Mouse (Mus musculus): ENCODE results near the gene Slc39a13.

DNA sequence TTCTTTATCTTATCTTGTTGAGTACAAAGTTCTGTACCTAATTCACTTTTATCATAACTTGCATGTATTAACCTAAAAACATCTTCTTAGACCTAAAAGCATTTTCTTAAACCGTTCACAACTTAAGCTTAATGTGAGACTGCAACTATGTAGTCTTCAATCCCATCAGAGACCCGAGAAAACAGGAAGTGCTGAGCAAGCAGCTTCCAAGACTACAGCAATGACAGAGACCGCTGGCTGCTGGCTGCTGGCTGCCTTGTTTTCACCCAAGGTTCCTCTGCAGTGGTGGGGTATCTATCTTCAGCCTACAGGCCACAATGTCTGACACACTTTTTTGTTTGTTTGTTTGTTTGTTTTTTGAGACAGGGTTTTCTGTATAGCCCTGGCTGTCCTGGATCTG, 18.3 kb downstream of the Slc39a13 start:
- no peak for TF ChIP-seq CTCF (IDR thresholded peaks at IDR 0.05; ENCODE audit: low read depth)
- TF ChIP-seq EP300 (optimal IDR thresholded peaks at IDR 0.05), result no peak
